Mouse (Mus musculus) kidney, adult 2 months (tissue): Measurements from ENCODE around the gene Dennd2a.

Source experiments
- CTCF ChIP-seq: fragments of 200-500 bp; conservative IDR thresholded peaks from 2 replicates; pipeline ENCODE4 v1.5.1; 2011; ENCODE audit warnings: low read depth, mild to moderate bottlenecking, control low read depth, low read length, moderate library complexity, mixed read lengths; ENCODE audit not compliant: insufficient read depth, insufficient read length
- POLR2A ChIP-seq: fragments of 200-500 bp; IDR thresholded peaks from one replicate; pipeline ENCODE4 v1.6.1; 2011; ENCODE audit warnings: low read depth, low read length, control low read depth

DNA sequence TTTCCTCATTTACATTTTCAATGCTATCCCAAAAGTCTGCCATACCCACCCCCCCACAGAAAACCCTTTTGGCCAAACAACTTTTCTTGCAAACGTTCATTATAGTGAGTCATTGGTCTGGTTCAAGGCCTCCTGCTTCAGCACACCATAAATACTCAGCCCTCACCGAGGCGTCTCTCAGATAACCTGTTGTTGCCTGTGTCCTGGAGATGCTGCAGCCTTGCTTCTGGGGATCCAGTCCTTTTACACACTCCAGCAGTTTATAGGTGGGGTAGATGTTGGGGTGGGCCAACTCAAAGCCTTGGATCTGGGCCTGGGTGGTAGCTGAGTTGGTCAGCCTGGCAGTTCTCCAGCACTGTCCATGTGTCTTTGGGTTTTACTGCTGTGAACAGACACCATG lies 12.8 kb upstream of the Dennd2a start:
- TF ChIP-seq POLR2A: no peak
- no peak for TF ChIP-seq CTCF
